Mouse (Mus musculus) thymus, adult 2 months (tissue): ENCODE results near the gene Il2rb.

Experiments
- CTCF ChIP-seq: fragments of 200-500 bp; IDR thresholded peaks from 2 replicates; pipeline ENCODE4 v1.5.1; 2012; ENCODE audit warnings: mild to moderate bottlenecking, control low read depth, low read length, moderate library complexity, borderline replicate concordance; ENCODE audit not compliant: control insufficient read depth, poor library complexity, insufficient read depth; ENCODE audit errors: extremely low read depth
- POLR2A ChIP-seq: fragments of 200-500 bp; IDR thresholded peaks from 2 replicates; pipeline ENCODE4 v1.6.1; 2012; ENCODE audit warnings: mild to moderate bottlenecking, low read length, control low read depth, moderate library complexity; ENCODE audit not compliant: control insufficient read depth, poor library complexity, insufficient read depth; ENCODE audit errors: extremely low read depth

DNA sequence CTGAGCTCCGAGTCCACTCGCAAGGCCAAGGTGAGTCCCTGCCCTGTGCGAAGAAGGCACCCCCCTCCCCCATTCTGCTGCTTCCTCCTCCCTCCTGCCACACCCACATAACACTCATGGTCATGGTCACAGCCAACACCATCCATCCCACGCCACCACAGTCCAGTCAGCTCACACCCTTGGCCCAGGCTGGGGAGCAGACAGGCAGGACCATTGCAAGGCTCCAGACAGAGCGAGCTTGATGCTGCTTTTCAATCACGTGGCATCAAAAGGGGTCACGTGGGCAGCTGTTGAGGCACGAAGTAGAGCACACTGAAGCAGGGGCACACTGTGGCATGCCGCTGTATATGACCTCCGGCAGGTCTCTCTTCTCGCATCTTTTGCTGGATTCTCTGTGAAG, 59.4 kb downstream of the Il2rb start:
- no peak for TF ChIP-seq CTCF
- no peak for TF ChIP-seq POLR2A
